Mouse (Mus musculus): ENCODE measurements around the gene Zfy1. TPM values are rescaled to one million over a fixed set of nuclear protein-coding genes. Genes with fewer than 3 reads are reported as not detected.
"Not testable (repeated sequence)": the region's sequence is repeated elsewhere in the genome, so short reads cannot be mapped to it uniquely, and the experiment has no call there.

Gene Zfy1
- total RNA-seq (2014; fragmentation: Nextera tagmentation) (not detected in 2 replicates), total RNA-seq (2017) (not detected in 2 replicates)

DNA sequence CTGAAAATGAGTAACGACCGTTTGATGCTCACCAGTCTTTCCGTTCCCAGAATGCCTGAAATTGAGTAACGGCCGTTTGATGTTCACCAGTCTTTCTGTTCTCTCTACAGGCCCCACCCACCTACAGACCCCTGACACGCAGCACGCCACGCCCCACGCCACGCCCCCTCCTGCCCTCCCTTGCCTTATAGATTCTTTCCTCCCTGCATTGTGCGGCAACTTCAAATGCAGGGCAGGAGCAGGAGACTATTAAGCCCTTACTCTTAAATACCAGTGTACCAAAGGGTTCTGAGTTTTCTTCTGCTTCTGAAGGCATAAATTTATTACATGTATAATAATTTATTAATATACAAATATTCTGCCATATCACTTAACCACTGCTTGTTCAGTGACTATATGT is at the start of gene Zfy1:
Gene Zfy1, minus strand, starts transcription at position 101 of the 400 bp plus-strand sequence.
- ATAC-seq (replicated peaks; ENCODE audit: poor library complexity, severe bottlenecking) = not testable (repeated sequence)

DNA sequence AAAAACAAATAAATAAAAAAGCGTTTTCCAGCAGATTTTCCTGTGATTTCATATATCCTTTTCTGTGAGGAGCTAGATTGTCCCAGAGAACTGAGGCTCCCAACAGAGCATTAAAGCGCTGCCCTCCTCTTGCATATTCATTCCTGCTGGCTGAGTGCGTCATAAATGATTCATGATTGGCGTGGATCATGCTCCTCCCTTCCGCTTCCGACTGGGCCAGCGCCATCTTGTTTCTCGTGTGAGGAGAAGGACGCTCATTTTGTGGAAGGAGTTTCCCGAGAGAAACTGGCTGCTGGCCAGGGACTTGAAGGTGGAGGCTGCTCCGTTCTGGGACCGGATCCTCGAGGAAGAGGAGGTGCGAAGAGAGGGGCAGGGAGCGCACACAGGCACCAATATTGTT is 21.2 kb upstream of the Zfy1 start, which contains the start of gene Uba1y:
Gene Uba1y, plus strand, starts transcription at position 254 of the 400 bp plus-strand sequence.
- no peak for ATAC-seq (replicated peaks; ENCODE audit: poor library complexity, severe bottlenecking)

GRCm38 (mm10) chrY:808991-809661 is 11.9 kb upstream of the Zfy1 start:
- ATAC-seq (replicated peaks; ENCODE audit: poor library complexity, severe bottlenecking) = no peak

Other genes starting within 250 kb of the Zfy1 start
- gene Uba1y, start 21.2 kb upstream of the Zfy1 start, total RNA-seq (2014; fragmentation: Nextera tagmentation) = not detected in 2 replicates
- not detected in 2 replicates for gene Uba1y, start 21.2 kb upstream of the Zfy1 start, total RNA-seq (2017)
- 17.4 and 29.7 TPM in 2 replicates for gene Kdm5d, start 100.4 kb upstream of the Zfy1 start, total RNA-seq (2014; fragmentation: Nextera tagmentation)
- gene Kdm5d, start 100.4 kb upstream of the Zfy1 start, total RNA-seq (2017) = 20.9 and 28.8 TPM in 2 replicates
- gene Eif2s3y, start 213.1 kb upstream of the Zfy1 start, total RNA-seq (2014; fragmentation: Nextera tagmentation) = 72.0 and 90.4 TPM in 2 replicates
- gene Eif2s3y, start 213.1 kb upstream of the Zfy1 start, total RNA-seq (2017) = 117 and 142 TPM in 2 replicates